Mouse (Mus musculus) liver, adult 2 months (tissue): Measurements from ENCODE around the gene Gm5426.

Source experiments
- CTCF ChIP-seq: fragments of 200-500 bp; IDR thresholded peaks from 2 replicates; pipeline ENCODE4 v1.5.1; 2011; ENCODE audit warnings: low read depth, low read length, control low read depth
- POLR2A ChIP-seq: fragments of 200-500 bp; IDR thresholded peaks from 2 replicates; pipeline ENCODE4 v1.6.1; 2011; ENCODE audit warnings: low read length, control low read depth; ENCODE audit not compliant: insufficient read depth; ENCODE audit errors: extremely low read depth

- TF ChIP-seq POLR2A (no peak), CTCF (no peak)
These were observed 2.2 kb downstream of the Gm5426 start for GRCm38 (mm10) chr10:96138585-96138984.
